Mouse (Mus musculus): ENCODE measurements around the gene Scgb1a1. TPM values are rescaled to one million over a fixed set of nuclear protein-coding genes. Genes with fewer than 3 reads are reported as not detected.
A peak's percentile ranks its signal among the peaks of the same experiment; 100 is the strongest.

Scgb1a1 gene
- polyA plus RNA-seq, 1 experiment from 2014 or later = not detected

- Histone ChIP-seq H3K27me3 (ENCODE audit: control insufficient read depth, insufficient read depth, low read length) (no peaks in the 10 kb centered on the region), H3K4me3 (ENCODE audit: low read depth, low read length) (no peak overlapping the region), H3K4me1 (ENCODE audit: control insufficient read depth, insufficient read depth, low read length) (no peaks in the 10 kb centered on the region), H3K9ac (ENCODE audit: low read length) (no peak overlapping the region), H3K4me2 (ENCODE audit: low read depth, severe bottlenecking) (no peak overlapping the region), H3K36me3 (ENCODE audit: control insufficient read depth, insufficient read depth, low read length) (no peaks in the 10 kb centered on the region; the same call in 1 of the 2 replicates), H3K27ac (replicated peaks; ENCODE audit: low read depth, low read length) (no peak overlapping the region), H3K9me3 (ENCODE audit: control insufficient read depth, low read length) (no peaks in the 10 kb centered on the region)
- WGBS = 84% methylated on average over 3 of the region's 3 CpGs
- DNase-seq (ENCODE audit: low spot score) = no peak
- ATAC-seq (ENCODE audit: insufficient number of reproducible peaks, low FRiP score, low TSS enrichment, low read depth) = no peak
Observed at GRCm38 (mm10) chr19:9119655-9120425, 32.1 kb upstream of the Scgb1a1 start.

GRCm38 (mm10) chr19:9117275-9117674 lies 29.5 kb upstream of the Scgb1a1 start:
- 89% methylated on average over 5 of the region's 5 CpGs for WGBS
- no peak for ATAC-seq (ENCODE audit: insufficient number of reproducible peaks, low FRiP score, low TSS enrichment, low read depth)

GRCm38 (mm10) chr19:9116268-9116667 lies 28.5 kb upstream of the Scgb1a1 start:
- Histone ChIP-seq H3K4me1 (ENCODE audit: control insufficient read depth, insufficient read depth, low read length) (no peaks in the 10 kb centered on the region), H3K4me3 (ENCODE audit: low read depth, low read length) (no peak overlapping the region), H3K9me3 (ENCODE audit: control insufficient read depth, low read length) (no peaks in the 10 kb centered on the region), H3K27ac (replicated peaks; ENCODE audit: low read depth, low read length) (no peak overlapping the region), H3K9ac (ENCODE audit: low read length) (no peak overlapping the region), H3K4me2 (ENCODE audit: low read depth, severe bottlenecking) (no peak overlapping the region), H3K27me3 (ENCODE audit: control insufficient read depth, insufficient read depth, low read length) (no peaks in the 10 kb centered on the region), H3K36me3 (ENCODE audit: control insufficient read depth, insufficient read depth, low read length) (no peaks in the 10 kb centered on the region)
- ATAC-seq (ENCODE audit: insufficient number of reproducible peaks, low FRiP score, low TSS enrichment, low read depth) = no peak
- DNase-seq (ENCODE audit: low spot score) = no peak
- WGBS = 89% methylated on average over 4 of the region's 4 CpGs

More at GRCm38 (mm10) chr19:9117275-9117674, 29.5 kb upstream of the Scgb1a1 start:
- no peak overlapping the region for H3K9ac ChIP-seq (ENCODE audit: low read length)
- H3K36me3 ChIP-seq (ENCODE audit: control insufficient read depth, insufficient read depth, low read length) = no peaks in the 10 kb centered on the region; the same call in 1 of the 2 replicates
- no peak overlapping the region for H3K4me3 ChIP-seq (ENCODE audit: low read depth, low read length)
- no peak overlapping the region for H3K4me2 ChIP-seq (ENCODE audit: low read depth, severe bottlenecking)
- H3K9me3 ChIP-seq (ENCODE audit: control insufficient read depth, low read length) = no peaks in the 10 kb centered on the region
- DNase-seq (ENCODE audit: low spot score) = no peak
- H3K27me3 ChIP-seq (ENCODE audit: control insufficient read depth, insufficient read depth, low read length) = no peaks in the 10 kb centered on the region
- no peaks in the 10 kb centered on the region for H3K4me1 ChIP-seq (ENCODE audit: control insufficient read depth, insufficient read depth, low read length)
- H3K27ac ChIP-seq (replicated peaks; ENCODE audit: low read depth, low read length) = no peak overlapping the region

- Histone ChIP-seq H3K27ac (replicated peaks; ENCODE audit: low read depth, low read length) (no peak overlapping the region), H3K27me3 (ENCODE audit: control insufficient read depth, insufficient read depth, low read length) (no peaks in the 10 kb centered on the region), H3K36me3 (ENCODE audit: control insufficient read depth, insufficient read depth, low read length) (no peaks in the 10 kb centered on the region), H3K4me2 (ENCODE audit: low read depth, severe bottlenecking) (no peak overlapping the region), H3K9me3 (ENCODE audit: control insufficient read depth, low read length) (no peaks in the 10 kb centered on the region), H3K4me3 (ENCODE audit: low read depth, low read length) (no peak overlapping the region), H3K4me1 (ENCODE audit: control insufficient read depth, insufficient read depth, low read length) (no peaks in the 10 kb centered on the region), H3K9ac (ENCODE audit: low read length) (no peak overlapping the region)
- DNase-seq (ENCODE audit: low spot score) (no peak), ATAC-seq (ENCODE audit: insufficient number of reproducible peaks, low FRiP score, low TSS enrichment, low read depth) (no peak)
- 66% methylated on average over 8 of the region's 8 CpGs for WGBS
Observed at GRCm38 (mm10) chr19:9112043-9112442, 24.3 kb upstream of the Scgb1a1 start.

DNA sequence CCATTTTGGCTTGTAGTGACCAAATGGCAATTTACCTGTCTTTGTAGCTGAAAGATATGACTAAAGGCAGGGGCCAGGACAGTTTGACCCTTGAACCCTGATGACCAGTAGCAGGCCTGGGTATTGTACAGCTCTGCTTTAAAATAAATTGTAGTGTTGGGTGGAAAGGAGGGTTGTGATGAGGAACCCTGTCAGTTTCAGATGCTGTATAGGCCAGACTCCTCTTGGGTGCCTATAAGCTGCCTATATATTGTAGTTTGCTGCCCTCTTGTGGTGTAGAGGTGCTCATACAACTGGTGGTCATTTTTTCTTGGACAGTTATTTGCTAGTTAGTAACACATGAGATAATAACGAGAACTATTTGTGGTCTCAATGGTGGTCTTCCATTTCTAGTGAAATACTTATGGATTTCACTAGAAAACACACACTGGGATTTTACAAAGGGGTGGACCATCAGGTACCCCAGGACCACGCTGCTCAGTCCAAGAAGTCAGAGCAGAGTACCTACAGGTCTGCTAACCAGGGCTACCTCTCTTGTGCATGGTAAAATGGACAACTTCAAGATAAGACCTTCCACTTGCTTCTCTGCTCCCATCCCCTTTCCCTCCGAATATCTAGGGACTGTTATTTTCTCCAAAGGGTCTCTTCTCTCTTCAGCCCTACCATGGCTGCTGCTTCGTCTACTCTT lies 22.6 kb upstream of the Scgb1a1 start:
- no peaks in the 10 kb centered on the region; the same call in 1 of the 2 replicates for H3K4me1 ChIP-seq (ENCODE audit: control insufficient read depth, insufficient read depth, low read length)
- H3K9ac ChIP-seq (ENCODE audit: low read length) = no peak overlapping the region
- DNase-seq (ENCODE audit: low spot score) = peak; percentile 46
- no peaks in the 10 kb centered on the region for H3K9me3 ChIP-seq (ENCODE audit: control insufficient read depth, low read length)
- peak; percentile 72; the same call in 1 of the 2 replicates for ATAC-seq (ENCODE audit: insufficient number of reproducible peaks, low FRiP score, low TSS enrichment, low read depth)
- no peak overlapping the region for H3K4me2 ChIP-seq (ENCODE audit: low read depth, severe bottlenecking)
- no peaks in the 10 kb centered on the region for H3K36me3 ChIP-seq (ENCODE audit: control insufficient read depth, insufficient read depth, low read length)
- H3K27ac ChIP-seq (replicated peaks; ENCODE audit: low read depth, low read length) = no peak overlapping the region
- H3K4me3 ChIP-seq (ENCODE audit: low read depth, low read length) = no peak overlapping the region
- WGBS = 59% methylated on average over 4 of the region's 4 CpGs
- no peaks in the 10 kb centered on the region for H3K27me3 ChIP-seq (ENCODE audit: control insufficient read depth, insufficient read depth, low read length)

DNA sequence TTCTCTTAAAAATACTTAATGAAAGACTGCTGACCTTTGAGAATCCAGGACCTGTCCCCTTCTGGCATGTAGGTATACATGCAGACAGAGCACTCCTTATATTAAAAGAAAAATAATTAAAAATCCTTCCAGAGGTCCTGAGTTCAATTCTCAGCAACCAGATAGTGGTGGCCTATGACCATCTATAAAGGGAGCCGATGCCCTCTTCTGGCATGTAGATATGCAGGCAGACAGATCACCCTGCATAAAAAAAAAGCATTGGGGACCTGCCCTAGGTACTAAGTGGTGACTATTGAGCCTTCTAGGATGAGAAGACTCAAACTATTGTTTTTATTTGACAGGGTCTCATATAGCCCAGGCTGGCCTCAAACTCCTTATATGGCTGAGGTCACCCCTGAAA lies 20.8 kb upstream of the Scgb1a1 start:
- no peaks in the 10 kb centered on the region; the same call in 1 of the 2 replicates for H3K4me1 ChIP-seq (ENCODE audit: control insufficient read depth, insufficient read depth, low read length)
- no peaks in the 10 kb centered on the region for H3K36me3 ChIP-seq (ENCODE audit: control insufficient read depth, insufficient read depth, low read length)
- no peak overlapping the region for H3K27ac ChIP-seq (replicated peaks; ENCODE audit: low read depth, low read length)
- DNase-seq (ENCODE audit: low spot score) (no peak), ATAC-seq (ENCODE audit: insufficient number of reproducible peaks, low FRiP score, low TSS enrichment, low read depth) (no peak)
- H3K9ac ChIP-seq (ENCODE audit: low read length) = no peak overlapping the region
- H3K9me3 ChIP-seq (ENCODE audit: control insufficient read depth, low read length) = no peaks in the 10 kb centered on the region
- no peak overlapping the region for H3K4me2 ChIP-seq (ENCODE audit: low read depth, severe bottlenecking)
- no peak overlapping the region for H3K4me3 ChIP-seq (ENCODE audit: low read depth, low read length)
- no peaks in the 10 kb centered on the region for H3K27me3 ChIP-seq (ENCODE audit: control insufficient read depth, insufficient read depth, low read length)
- WGBS = 87% methylated on average over 1 of the region's 1 CpGs

DNA sequence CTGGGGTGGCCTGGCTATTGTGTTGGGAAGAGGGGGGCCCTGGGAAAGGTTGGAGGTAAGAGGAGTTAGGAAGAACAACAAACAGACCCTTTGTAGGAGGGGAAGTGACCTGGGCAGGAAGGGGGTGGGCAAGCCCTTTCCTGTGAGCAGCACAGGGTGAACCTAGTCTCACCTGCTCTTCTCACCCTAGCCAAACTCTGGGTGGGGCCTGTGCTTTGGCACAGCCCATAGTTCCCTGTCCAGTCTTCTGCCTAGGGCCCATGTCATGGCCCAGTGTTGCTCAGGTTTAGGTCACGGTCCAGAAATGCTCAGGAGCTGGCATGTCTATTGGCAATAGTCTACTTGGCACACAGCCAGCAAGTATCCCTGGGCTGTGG lies 19.6 kb upstream of the Scgb1a1 start:
- ATAC-seq (ENCODE audit: insufficient number of reproducible peaks, low FRiP score, low TSS enrichment, low read depth) (0 out of 2 replicates have a peak, but pooled peaks have one; percentile 29), DNase-seq (ENCODE audit: low spot score) (no peak)
- Histone ChIP-seq H3K4me3 (ENCODE audit: low read depth, low read length) (no peak overlapping the region), H3K27me3 (ENCODE audit: control insufficient read depth, insufficient read depth, low read length) (no peaks in the 10 kb centered on the region), H3K9ac (ENCODE audit: low read length) (no peak overlapping the region), H3K36me3 (ENCODE audit: control insufficient read depth, insufficient read depth, low read length) (no peaks in the 10 kb centered on the region), H3K27ac (replicated peaks; ENCODE audit: low read depth, low read length) (no peak overlapping the region), H3K4me2 (ENCODE audit: low read depth, severe bottlenecking) (no peak overlapping the region), H3K4me1 (ENCODE audit: control insufficient read depth, insufficient read depth, low read length) (no peaks in the 10 kb centered on the region; the same call in 1 of the 2 replicates), H3K9me3 (ENCODE audit: control insufficient read depth, low read length) (no peaks in the 10 kb centered on the region)
- WGBS = 76% methylated on average over 1 of the region's 1 CpGs

DNA sequence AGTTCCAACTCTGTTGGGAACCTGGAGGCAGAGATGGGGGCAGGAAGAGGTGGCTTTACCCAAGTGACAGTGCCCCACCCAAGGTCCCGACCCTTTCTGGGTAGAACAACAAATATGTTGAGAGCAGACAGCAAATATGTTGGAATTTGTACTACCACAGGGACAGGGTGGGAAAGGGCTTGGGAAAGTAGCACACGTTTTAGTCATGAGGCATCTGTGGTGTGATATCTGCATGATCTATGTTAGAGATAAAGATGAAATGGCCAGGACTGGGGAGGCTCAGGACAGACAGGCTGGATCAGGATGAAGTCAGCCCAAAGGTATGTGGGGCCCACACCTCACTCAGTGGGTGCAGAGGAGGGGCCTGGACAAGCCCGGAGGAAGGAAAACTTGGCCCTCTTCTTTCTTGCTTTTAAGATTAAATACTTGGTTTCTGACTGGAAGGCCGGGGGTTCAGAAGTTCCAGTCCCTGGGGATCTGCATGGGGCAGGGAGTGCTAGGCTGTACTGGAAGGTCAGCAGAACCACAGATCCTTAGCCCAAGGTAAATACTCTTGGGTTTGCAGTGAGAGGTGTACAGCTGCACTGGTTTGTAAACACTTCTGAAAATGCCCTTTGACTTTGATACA lies 19.1 kb upstream of the Scgb1a1 start:
- no peaks in the 10 kb centered on the region for H3K27me3 ChIP-seq (ENCODE audit: control insufficient read depth, insufficient read depth, low read length)
- H3K4me2 ChIP-seq (ENCODE audit: low read depth, severe bottlenecking) = no peak overlapping the region
- DNase-seq (ENCODE audit: low spot score) = no peak
- H3K4me3 ChIP-seq (ENCODE audit: low read depth, low read length) = no peak overlapping the region
- no peak overlapping the region; the same call in 1 of the 2 replicates for H3K27ac ChIP-seq (replicated peaks; ENCODE audit: low read depth, low read length)
- no peak overlapping the region for H3K9ac ChIP-seq (ENCODE audit: low read length)
- no peaks in the 10 kb centered on the region; the same call in 1 of the 2 replicates for H3K4me1 ChIP-seq (ENCODE audit: control insufficient read depth, insufficient read depth, low read length)
- no peaks in the 10 kb centered on the region for H3K36me3 ChIP-seq (ENCODE audit: control insufficient read depth, insufficient read depth, low read length)
- WGBS = 59% methylated on average over 4 of the region's 4 CpGs
- H3K9me3 ChIP-seq (ENCODE audit: control insufficient read depth, low read length) = no peaks in the 10 kb centered on the region
- ATAC-seq (ENCODE audit: insufficient number of reproducible peaks, low FRiP score, low TSS enrichment, low read depth) = no peak

All from limb, embryonic 11.5 days (tissue).